Mouse (Mus musculus): ENCODE results near the gene Rpl19.

The Rpl19 gene

GRCm38 (mm10) chr11:98026570-98027296, at the start of gene Rpl19:
Gene Rpl19, plus strand, starts transcription at chr11:98026710.
- DNase-seq = peak; percentile 94

- DNase-seq = peak; percentile 72
Measured at GRCm38 (mm10) chr11:97977797-97978196, 48.7 kb upstream of the Rpl19 start.

DNA sequence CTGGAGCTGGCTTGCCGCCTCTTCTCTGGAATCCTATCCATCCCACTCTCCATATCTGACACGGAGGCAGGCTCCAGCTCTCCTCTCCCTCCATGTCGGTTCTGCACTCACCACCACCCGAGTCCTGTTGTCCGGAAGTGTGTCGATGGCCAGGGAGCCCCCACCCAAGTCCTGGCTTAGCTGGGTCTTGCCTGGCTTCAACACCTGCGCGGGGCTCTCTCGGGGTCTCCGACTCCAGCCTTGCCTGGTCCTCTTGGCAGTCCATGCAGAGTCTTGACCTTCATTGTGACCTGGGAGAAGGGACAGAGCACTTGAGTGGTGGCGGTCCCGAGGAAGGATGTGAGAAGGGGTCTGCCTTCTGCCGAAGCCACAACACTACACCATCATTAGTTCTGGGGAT, 48.1 kb upstream of the Rpl19 start:
- no peak for DNase-seq

- DNase-seq = no peak
Measured at GRCm38 (mm10) chr11:97979824-97980495, 46.5 kb upstream of the Rpl19 start.

DNA sequence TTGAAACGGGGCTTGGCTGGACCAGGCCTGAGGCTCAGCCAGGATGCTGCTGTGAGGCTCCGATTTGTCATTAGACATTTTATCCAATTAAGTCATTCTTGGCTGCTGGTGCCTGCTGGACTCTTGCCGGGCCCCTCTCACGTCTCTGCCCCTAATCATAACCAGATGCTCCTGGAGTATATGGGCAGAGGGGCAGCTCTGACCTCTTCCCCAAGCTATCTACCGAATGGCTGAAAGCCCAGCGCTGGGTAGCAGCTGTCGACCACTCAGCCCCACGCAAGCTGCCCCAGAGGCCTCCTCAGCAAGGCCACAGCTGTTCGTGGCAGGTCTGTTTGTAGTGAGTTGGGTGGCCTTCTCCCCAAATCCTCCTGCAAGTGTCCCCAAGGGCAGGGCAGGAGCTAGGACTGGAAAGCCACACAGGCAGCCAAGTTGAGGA, 46.0 kb upstream of the Rpl19 start:
- DNase-seq = no peak

GRCm38 (mm10) chr11:97982721-97983120, 43.8 kb upstream of the Rpl19 start:
- peak; percentile 17 for DNase-seq

GRCm38 (mm10) chr11:97983506-97983905, 43.0 kb upstream of the Rpl19 start:
- no peak for DNase-seq

DNA sequence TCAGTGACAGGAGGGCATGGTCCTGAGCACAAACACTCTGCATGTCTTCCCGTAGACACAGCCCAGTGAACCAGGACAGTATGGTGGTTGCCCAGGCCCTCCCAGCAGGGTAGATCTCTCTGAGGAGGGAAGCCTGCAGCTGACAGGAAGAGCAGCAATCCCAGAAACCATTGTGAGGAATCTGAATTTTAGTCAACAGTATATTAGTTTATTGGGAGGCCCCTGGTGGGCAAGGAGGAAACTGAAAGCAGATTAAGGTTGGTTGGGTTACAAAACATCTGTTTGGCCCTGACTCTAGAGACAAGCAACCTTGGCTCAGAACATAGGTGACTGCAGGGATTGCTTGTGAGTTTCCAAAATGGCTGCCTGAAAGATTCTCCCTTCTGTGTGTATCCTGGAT, 42.5 kb upstream of the Rpl19 start:
- peak; percentile 67 for DNase-seq

GRCm38 (mm10) chr11:97985727-97986677, 40.5 kb upstream of the Rpl19 start, which contains the start of gene Plxdc1:
Gene Plxdc1, minus strand, starts transcription at chr11:97986444.
- peak; percentile 85 for DNase-seq

- DNase-seq = peak; percentile 54
Measured at GRCm38 (mm10) chr11:97986738-97987465, 39.6 kb upstream of the Rpl19 start.

GRCm38 (mm10) chr11:97987551-97988526, 38.7 kb upstream of the Rpl19 start:
- DNase-seq = peak; percentile 95

DNA sequence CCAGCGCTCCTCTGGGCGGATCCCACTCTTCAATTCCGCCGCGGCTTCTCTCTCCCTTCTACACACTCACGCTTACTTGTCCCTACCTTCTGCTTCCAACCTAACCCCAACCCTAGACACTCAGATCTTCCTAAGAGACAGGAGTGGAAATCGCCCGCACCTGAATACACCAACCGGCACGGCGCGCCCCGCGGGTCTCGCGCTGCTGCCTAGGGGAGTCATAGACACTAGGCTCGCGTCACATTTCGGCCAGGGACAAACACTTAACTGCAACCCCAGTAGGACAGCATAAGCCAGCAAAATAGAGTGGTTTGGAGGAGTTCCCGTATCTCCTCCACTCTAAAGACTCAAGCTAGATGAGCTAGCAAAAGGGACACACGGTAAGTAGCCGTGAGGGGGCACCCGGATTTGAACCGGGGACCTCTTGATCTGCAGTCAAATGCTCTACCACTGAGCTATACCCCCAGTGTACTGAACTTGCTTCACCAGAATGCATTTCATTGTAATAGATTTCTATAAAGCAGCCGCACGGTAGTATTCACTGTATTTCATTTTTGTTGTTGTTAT, 37.9 kb upstream of the Rpl19 start:
- DNase-seq = peak; percentile 91

DNA sequence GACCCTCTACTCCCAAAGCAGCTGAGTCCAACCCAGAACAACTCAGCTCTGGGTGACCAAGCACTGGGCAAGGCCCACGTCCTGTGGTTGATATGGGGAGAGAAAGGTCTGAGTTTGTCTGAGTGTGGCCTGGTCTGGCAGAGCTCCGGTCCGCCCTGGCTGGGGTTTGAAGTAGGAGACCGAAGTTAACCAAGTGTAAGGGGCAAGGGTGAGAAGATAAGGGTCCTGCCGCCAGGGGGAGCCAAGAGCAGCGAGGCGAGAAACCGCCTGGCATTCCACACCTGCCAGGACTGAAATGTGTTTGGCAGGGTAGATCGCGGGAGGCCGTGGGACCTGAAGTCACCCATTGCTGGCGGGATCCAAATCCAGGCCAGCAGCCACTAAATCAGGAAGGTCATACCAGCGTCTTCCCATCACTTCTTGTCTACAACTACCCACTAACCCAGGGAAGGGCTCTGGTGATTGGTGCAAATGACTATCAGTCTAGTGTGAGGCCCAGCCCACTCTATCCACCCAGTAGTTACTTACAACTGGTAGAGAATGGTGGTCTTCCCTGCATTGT, 31.9 kb upstream of the Rpl19 start:
- DNase-seq = peak; percentile 99

DNA sequence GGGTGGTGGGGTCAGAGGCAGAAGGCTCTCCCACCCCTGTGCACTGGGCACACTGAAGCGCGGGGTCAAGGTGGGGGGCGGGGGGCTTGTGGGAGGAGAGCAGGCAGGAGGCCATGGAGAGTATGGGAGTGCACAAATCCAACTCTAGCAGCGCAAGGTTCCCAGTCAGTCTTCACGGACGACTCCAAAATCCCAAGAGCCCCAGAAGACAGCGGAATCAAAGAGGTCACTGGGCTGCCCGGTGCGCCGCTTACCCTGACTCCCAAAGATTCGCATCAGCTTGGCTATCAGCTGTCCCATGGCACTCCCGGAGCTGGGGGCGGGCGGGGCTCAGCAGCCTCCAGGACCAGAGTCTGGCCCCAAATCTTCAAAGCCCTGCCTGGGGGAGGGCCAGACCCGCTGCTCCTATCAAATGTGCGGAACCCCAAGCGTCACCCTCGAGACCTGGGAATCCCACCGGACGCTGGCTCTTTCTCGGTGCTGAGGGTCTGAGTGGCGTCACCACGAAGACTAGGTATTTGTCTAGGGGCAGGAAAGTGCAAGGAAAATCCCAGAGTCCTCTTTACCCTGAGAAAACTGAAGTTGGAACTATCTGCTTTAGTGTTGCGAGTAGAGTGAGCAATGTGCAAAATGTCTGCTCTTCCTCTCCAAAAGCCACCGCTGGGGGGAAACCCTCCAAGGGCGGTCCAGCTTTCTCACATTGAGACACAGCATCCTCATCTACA, 30.8 kb upstream of the Rpl19 start, which contains the start of gene Arl5c:
Gene Arl5c (minus strand): TSS at position 618 of the 725 bp plus-strand sequence.
- DNase-seq = peak; percentile 88

DNA sequence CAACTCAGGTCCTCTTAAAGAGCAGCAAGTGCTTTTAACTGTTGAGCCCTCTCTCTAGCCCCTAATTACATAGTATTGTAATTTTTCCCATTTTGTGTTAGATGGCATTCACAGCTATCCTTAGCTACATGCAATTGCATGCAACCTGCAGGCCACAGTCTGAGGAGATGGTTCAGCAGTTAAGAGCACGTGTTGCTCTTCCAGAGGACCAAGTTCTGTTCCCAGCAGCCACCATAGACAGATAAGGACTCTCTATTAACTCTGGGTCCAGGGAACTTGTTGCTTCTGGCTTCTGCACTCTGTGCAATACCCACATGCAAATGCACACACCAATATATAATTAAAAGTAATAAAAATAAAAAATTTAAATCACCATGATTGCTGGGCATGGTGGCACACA, 29.8 kb upstream of the Rpl19 start:
- no peak for DNase-seq

DNA sequence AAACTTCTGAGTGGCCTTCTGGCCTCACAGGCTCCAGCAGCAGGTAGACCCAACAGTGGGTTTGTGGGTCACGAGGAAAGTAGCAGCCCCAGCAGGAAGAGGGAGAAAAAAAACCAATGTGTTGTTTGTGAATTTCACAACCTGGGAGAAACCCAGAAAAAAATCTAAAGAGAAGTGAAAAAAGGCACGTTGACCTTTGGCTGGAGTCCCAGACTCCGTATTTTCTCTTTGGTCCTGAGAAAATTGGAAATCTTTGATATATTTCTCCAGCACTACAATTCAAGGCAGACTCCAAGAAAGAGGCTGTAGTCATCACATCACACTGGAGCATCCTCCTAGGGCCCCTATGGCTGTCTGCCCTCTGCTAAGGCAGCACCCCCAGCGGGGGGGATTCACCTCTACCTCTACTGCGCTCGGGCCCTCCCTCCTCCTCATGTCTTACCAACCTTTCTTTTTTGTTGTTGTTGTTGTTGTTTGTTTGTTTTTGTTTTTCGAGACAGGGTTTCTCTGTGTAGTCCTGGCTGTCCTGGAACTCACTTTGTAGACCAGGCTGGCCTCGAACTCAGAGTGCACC, 29.0 kb upstream of the Rpl19 start:
- DNase-seq = peak; percentile 60

GRCm38 (mm10) chr11:97998074-97998793, 28.3 kb upstream of the Rpl19 start:
- DNase-seq = peak; percentile 59

DNA sequence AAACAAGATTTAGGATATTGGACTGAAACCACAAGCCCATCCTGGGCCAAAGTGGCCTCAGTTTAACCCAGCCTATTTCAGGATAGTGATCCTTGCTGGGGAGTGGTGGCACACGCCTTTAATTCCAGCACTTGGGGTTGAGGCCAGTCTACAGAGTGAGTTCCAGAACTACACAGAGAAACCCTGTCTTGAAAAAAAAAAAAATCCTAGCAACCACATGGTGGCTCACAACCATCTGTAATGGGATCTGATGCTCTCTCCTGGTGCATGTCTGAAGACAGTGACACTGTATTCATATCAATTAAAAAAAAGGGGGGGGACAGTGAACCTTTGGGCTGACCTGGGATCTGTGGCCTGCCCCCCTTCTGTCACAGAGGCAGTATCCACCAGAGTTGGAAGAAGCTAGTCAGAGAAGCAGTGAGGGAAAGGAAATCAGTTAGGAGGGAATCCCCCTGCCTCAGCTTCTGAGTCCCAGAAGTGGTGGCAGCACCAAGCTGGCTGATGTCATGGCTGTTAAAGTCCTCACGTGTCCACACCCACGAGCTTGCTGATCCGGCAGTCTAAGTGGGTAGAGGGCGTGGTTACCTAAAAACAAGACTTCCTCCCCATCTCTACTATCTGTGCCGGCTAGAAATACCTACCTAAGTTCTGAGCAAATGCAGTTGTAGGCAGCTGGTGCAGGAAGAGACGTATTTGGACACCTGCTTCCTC, 27.5 kb upstream of the Rpl19 start:
- peak; percentile 66 for DNase-seq

All from thymus, postnatal 4 days (tissue).